Mouse (Mus musculus): ENCODE measurements around the gene Neu3.

The Neu3 gene

DNA sequence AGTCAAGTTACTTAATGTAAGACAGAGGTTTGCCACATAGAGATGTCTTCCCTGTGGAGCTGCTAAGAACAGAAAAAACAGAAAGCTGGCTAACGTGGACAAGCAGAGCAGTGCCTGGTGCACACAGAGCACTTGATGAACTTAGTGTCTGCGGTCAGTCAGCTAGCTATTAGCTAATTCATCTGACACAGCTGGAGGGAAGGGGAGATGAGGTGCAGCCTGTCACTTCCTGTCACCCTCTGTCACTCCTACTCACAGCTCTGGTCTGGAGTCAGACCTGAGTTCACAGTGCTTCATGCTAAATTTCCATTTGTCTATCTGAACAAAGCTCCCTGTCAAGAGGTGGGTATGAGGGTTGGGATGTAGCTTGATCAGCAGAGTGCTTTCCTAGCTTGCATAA is 34.1 kb downstream of the Neu3 start:
- DNase-seq (ENCODE audit: low spot score): no peak

DNA sequence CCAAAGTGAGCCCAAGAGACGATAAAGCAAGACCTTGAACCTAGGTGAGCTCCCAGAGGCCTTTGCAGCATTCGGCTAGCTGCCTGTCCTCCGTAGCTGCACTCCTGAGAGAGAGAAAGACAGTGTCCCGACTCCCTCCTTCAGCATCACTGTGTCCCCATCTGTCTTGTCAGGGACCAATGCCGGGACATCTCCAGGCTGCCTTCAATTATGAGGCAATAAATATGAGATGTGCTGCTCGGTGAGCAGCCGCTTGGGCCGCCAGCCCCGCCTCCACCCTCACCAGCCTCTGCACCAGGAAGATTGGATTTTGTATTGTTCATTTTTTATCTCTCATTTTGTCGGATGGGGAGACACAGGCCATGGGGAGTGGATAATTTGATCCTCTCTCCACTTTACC is 37.4 kb downstream of the Neu3 start:
- no peak for DNase-seq (ENCODE audit: low spot score)

DNA sequence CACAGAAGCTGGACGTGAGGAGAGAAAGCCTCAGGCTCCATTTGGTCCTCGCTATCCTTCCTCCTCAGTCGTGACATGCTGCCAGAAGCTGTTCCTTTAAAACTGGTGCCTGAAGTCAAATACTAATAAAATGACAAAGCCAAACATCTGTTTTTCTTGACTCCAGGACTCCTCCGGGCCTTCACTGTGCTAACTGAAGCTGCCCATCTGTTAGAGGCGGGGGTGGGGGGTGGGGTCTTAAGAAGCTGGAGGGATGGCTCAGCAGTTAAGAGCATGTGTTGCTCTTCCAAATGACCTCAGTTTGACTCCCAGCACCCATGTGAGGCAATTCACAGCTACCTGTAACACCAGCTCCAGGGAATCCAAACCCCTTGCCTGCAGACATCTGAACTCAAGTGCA is 39.7 kb downstream of the Neu3 start:
- no peak for DNase-seq (ENCODE audit: low spot score)

DNA sequence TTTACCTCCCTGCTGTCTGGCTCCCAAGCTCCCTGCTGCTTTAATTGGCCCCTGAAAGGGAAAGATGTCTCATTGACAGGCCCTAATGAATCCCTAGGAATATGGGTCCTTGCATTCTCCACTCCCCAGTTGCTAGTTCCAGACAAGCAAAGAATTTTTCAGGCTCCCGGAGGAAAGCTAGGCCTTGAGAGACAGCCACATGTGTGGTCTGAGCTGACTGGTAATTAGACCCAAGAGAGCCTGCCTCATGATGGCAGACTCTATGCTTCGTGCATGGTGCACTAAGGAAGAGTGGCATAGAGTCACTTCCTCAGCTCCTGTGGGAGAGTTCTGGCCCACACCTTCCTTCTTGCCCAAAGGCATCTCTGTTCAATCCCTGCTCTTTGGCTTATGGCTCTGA is 40.3 kb downstream of the Neu3 start:
- no peak for DNase-seq (ENCODE audit: low spot score)

DNA sequence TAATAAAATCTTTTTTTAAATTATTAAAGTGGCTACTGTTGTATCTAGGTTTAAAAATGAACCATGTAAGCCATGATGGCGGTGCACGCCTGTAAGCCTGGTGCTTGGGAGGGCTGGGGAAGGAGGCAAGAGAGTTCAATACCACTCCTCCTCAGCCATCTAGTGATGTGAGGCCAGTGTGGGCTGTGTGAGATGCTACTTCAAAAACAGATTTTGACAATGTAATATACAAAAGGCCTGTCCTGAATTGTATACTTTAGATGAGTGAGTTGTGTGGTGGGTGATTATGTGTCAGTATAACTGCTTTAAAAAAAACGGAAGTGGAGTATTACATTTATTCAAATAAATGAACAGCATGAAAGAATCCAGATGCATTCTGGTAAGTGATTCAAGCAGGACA is 41.4 kb downstream of the Neu3 start:
- DNase-seq (ENCODE audit: low spot score): no peak

DNA sequence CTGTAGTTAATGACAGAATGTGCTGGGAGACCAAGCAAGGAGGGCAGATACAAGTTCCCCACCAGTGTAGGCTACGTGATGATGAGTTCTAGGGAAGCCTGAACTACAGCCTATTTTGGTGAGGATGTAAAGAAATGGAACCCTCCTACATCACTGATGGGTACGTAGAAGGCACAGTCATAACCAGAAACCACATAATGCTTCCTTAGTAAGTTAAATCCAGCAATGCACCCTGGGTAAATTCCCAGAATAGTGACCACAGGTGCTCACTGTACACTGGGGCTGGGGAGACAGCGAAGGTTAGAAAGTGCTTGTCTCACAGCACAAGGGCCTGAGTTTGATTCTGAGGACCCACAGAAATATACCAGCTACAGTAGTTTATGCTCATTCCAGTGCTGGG is 42.7 kb downstream of the Neu3 start:
- DNase-seq (ENCODE audit: low spot score): no peak

DNA sequence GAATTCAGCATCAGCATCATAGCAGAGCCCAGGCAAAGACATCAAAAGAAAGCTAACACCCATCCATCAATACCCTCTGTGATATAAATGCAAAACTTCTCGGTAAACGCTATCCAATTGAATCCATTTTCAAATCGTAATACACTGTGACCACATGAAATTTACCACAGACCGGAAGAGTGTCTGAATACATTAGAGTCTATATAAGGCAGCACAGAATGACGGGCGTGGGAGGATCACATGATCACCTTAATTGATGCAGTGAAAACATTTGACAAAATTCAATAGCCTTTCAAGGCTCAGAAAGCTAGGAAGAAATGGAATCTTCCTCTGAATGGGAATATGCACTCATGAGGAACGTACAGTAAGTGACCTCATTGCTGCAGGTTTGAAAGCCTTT is 44.8 kb downstream of the Neu3 start:
- DNase-seq (ENCODE audit: low spot score): no peak

DNA sequence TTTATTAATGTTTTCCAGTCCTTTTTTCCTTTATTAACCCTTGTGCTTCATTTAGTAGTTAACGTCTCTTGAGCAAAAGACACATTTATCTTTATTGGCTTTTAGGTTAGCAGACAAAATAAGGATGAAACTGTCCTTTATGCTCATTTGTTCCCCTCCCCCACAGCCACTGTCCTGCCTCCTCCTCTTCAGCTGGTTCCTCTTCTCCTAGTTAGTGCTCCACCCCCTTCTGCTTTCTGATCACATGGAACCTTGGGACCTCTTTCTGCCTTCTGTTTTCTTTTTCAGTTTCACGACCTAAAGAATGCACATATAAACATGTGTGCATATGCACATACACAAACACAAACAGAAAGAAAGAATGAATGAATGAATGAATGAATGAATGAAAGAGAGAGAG is 46.3 kb downstream of the Neu3 start:
- no peak for DNase-seq (ENCODE audit: low spot score)

DNA sequence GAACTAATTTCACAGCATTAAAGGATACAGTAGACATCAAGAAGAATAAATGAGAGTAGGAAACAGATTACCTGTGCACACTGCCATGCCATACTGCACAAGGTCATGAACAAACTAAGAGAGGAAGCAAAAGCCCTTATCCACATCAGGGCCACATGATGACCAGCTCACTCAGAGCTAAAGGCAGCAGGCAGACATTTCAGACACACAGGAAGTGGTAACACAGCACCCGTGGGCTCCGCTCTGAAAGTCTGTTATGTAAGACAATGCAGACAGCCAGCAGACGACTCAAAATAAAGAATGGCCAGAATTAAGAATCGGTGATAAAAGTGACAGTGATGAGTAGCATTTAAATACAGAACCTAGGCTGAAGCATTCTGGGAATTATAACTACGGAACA is 46.8 kb downstream of the Neu3 start:
- no peak for DNase-seq (ENCODE audit: low spot score)

DNA sequence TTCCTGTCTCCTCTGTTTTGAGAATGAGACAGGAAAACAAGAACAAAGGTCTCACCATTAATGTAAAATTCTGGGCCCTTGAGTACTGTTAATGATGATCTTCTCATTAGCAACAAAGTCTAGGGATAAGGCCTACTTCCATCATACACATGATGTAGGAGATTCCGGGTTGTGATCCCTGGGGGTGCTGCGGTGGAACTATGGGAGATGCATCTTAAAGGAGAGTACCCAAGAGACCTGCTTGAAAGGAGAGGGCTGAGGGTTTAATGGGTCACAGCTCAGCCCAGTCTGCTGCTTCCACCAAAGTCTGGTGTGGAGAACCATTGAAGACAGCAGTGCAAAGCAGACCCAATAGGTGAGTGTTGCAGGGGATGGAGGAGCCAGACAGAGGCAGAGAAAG is 65.0 kb downstream of the Neu3 start, which contains the start of gene Olfr521:
TSS of gene Olfr521 (plus strand) at position 301 of the 400 bp plus-strand sequence.
- DNase-seq (ENCODE audit: low spot score): no peak

All from testis, postnatal 10 days (tissue).